ENCODE assay signal across 8 mouse cellular contexts in the genomic region with DNA sequence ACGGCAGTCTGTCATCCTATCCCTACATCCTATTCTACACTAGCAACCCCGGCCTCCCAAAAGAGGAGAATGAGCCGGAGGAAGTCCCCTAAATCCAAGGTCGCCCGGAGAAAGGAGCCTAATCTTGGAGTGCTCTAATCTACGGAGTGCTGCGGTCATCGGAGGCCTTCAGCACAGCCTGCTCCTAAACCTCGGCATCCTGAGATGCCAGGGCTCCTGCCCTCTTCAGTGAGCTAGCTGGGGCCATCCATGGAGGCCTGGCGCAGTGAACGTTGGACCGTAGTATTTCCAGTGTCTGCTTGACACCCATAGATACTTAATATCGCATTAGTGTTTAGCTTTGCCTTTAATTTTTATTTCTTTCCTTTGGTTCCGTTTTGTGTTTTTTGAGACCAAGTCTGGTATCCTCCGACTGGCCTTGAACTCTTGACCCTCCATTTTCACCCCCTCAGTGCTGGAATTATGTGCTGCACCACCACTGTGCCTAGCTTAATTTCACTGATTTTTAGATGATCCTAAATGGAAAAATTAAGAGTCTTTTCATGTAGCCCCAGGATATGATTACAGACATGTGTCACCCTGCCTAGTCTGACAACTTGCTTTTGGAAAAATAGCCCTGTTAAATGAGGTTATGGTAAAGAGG. TPM values are rescaled to one million over a fixed set of nuclear protein-coding genes. Genes with fewer than 3 reads are reported as not detected.
A peak's percentile ranks its signal among the peaks of the same experiment; 100 is the strongest.
DNase-seq lines count a peak whose midpoint lies in the region; ATAC-seq and TF ChIP-seq lines count a peak whose summit lies in the region.

No protein-coding gene starts in this region.

- peaks cover 29% of the 10 kb centered on the region for H3K36me3 ChIP-seq in liver, adult 2 months (ENCODE audit: control insufficient read depth, insufficient read depth, low read length)
- H3K36me3 ChIP-seq in embryonic facial prominence, embryonic 13.5 days: peaks cover 32% of the 10 kb centered on the region
- peaks cover 38% of the 10 kb centered on the region for H3K36me3 ChIP-seq in limb, embryonic 10.5 days
- H3K36me3 ChIP-seq in neural tube, embryonic 14.5 days (ENCODE audit: control insufficient read depth, insufficient read depth, low read length): peaks cover 31% of the 10 kb centered on the region

- H3K27me3 ChIP-seq in liver, adult 2 months (ENCODE audit: control insufficient read depth, insufficient read depth, low read length): no peaks in the 10 kb centered on the region
- no peaks in the 10 kb centered on the region for H3K27me3 ChIP-seq in embryonic facial prominence, embryonic 13.5 days
- no peaks in the 10 kb centered on the region for H3K27me3 ChIP-seq in limb, embryonic 10.5 days (ENCODE audit: low read depth, poor library complexity, severe bottlenecking)
- H3K27me3 ChIP-seq in neural tube, embryonic 14.5 days (ENCODE audit: control insufficient read depth, insufficient read depth, low read length): no peaks in the 10 kb centered on the region

- TF ChIP-seq CTCF in liver, adult 2 months (IDR thresholded peaks at IDR 0.05; ENCODE audit: low read depth, low read length): no peak

- TF ChIP-seq POLR2A in liver, adult 2 months (IDR thresholded peaks at IDR 0.05; ENCODE audit: extremely low read depth, insufficient read depth, low read length): no peak

- no peaks in the 10 kb centered on the region for H3K9me3 ChIP-seq in embryonic facial prominence, embryonic 13.5 days
- no peaks in the 10 kb centered on the region for H3K9me3 ChIP-seq in limb, embryonic 10.5 days (replicated peaks)
- H3K9me3 ChIP-seq in neural tube, embryonic 14.5 days (ENCODE audit: control insufficient read depth, low read length): no peaks in the 10 kb centered on the region

- peak; percentile 16; the same call in 1 of the 2 replicates for ATAC-seq in embryonic facial prominence, embryonic 13.5 days (ENCODE audit: insufficient number of reproducible peaks, insufficient read depth, low FRiP score, low TSS enrichment, low read depth)
- peak; percentile 56 for ATAC-seq in neural tube, embryonic 14.5 days (ENCODE audit: low read depth)

- DNase-seq in liver, adult 2 months (ENCODE audit: extremely low read depth, low read depth, low spot score): no peak
- no peak for DNase-seq in liver
- no peak for DNase-seq in limb, embryonic 10.5 days (ENCODE audit: low spot score)
- no peak for DNase-seq in layer of hippocampus, adult 9-11 months
- no peak for DNase-seq in adrenal gland, adult 8-10 months
- no peak for DNase-seq in layer of hippocampus, adult 8-10 months (ENCODE audit: low spot score in 2 of 2)

- H3K4me2 ChIP-seq in embryonic facial prominence, embryonic 13.5 days: peak overlapping the region; percentile 88
- peak overlapping the region; percentile 81 for H3K4me2 ChIP-seq in neural tube, embryonic 14.5 days (ENCODE audit: low read depth, low read length)

- H3K4me3 ChIP-seq in liver, adult 2 months (ENCODE audit: insufficient read depth, low read depth, low read length): peak overlapping the region; percentile 57
- peak overlapping the region; percentile 97 for H3K4me3 ChIP-seq in embryonic facial prominence, embryonic 13.5 days
- peak overlapping the region; percentile 86 for H3K4me3 ChIP-seq in limb, embryonic 10.5 days
- peak overlapping the region; percentile 98 for H3K4me3 ChIP-seq in neural tube, embryonic 14.5 days (ENCODE audit: low read depth, low read length)

- peak overlapping the region; percentile 71 for H3K9ac ChIP-seq in liver, adult 2 months (ENCODE audit: low read depth, low read length)
- peak overlapping the region; percentile 100 for H3K9ac ChIP-seq in embryonic facial prominence, embryonic 13.5 days
- peak overlapping the region; percentile 99 for H3K9ac ChIP-seq in neural tube, embryonic 14.5 days (replicated peaks; ENCODE audit: low read depth, low read length)

- 5% methylated on average over 15 of the region's 15 CpGs for WGBS in liver, adult 2 months
- 9% methylated on average over 15 of the region's 15 CpGs for WGBS in embryonic facial prominence, embryonic 13.5 days
- 15% methylated on average over 15 of the region's 15 CpGs for WGBS in limb, embryonic 10.5 days
- 8% methylated on average over 15 of the region's 15 CpGs for WGBS in neural tube, embryonic 14.5 days

- peaks cover 3% of the 10 kb centered on the region for H3K4me1 ChIP-seq in liver, adult 2 months (ENCODE audit: control insufficient read depth, insufficient read depth, low read length)
- peaks cover 33% of the 10 kb centered on the region for H3K4me1 ChIP-seq in embryonic facial prominence, embryonic 13.5 days
- H3K4me1 ChIP-seq in limb, embryonic 10.5 days: peaks cover 30% of the 10 kb centered on the region
- H3K4me1 ChIP-seq in neural tube, embryonic 14.5 days (ENCODE audit: control insufficient read depth, insufficient read depth, low read length): peaks cover 13% of the 10 kb centered on the region

- H3K27ac ChIP-seq in liver, adult 2 months (replicated peaks; ENCODE audit: insufficient read depth, low read depth, low read length): peak overlapping the region; percentile 63
- H3K27ac ChIP-seq in embryonic facial prominence, embryonic 13.5 days: peak overlapping the region; percentile 85
- peak overlapping the region; percentile 99 for H3K27ac ChIP-seq in limb, embryonic 10.5 days
- peak overlapping the region; percentile 93 for H3K27ac ChIP-seq in neural tube, embryonic 14.5 days (ENCODE audit: low read depth, low read length)

- H3K79me2 ChIP-seq in liver, adult 2 months (ENCODE audit: control insufficient read depth, insufficient read depth, low read length): peaks cover 9% of the 10 kb centered on the region; the same call in 1 of the 2 replicates

RNA-seq across cellular contexts. Expression of a gene that starts 0.6 kb away (rescaled TPM):
- 96.9 and 104 TPM in 2 replicates for total RNA-seq in liver, adult 2 months (2014; rRNA removed)
- polyA plus RNA-seq in liver, adult 2 months (2012; rRNA removed): 103 and 105 TPM in 2 replicates
- polyA plus RNA-seq in embryonic facial prominence, embryonic 13.5 days (2015; fragmentation: Nextera tagmentation; extraction: Ambion mirVana): 458 and 524 TPM in 2 replicates
- 723 and 764 TPM in 2 replicates for polyA plus RNA-seq in limb, embryonic 10.5 days (2016; fragmentation: Nextera tagmentation; extraction: Ambion mirVana)
- 329 and 397 TPM in 2 replicates for polyA plus RNA-seq in neural tube, embryonic 14.5 days (2014; fragmentation: Nextera tagmentation; extraction: Ambion mirVana)
- 100 to 1,000 TPM; 219 to 321 (median 266) TPM for total RNA-seq in adrenal gland, adult 8-10 months (2022)
- 100 to 1,000 TPM; 123 to 152 (median 135) TPM for total RNA-seq in layer of hippocampus, adult 8-10 months (2022)

RNA-seq across cellular contexts. Expression of a gene that starts 12.3 kb away (rescaled TPM):
- 26.4 and 29.4 TPM in 2 replicates for total RNA-seq in liver, adult 2 months (2014; rRNA removed)
- 31.4 and 33.8 TPM in 2 replicates for polyA plus RNA-seq in liver, adult 2 months (2012; rRNA removed)
- polyA plus RNA-seq in embryonic facial prominence, embryonic 13.5 days (2015; fragmentation: Nextera tagmentation; extraction: Ambion mirVana): 135 and 151 TPM in 2 replicates
- 230 and 312 TPM in 2 replicates for polyA plus RNA-seq in limb, embryonic 10.5 days (2016; fragmentation: Nextera tagmentation; extraction: Ambion mirVana)
- 104 and 112 TPM in 2 replicates for polyA plus RNA-seq in neural tube, embryonic 14.5 days (2014; fragmentation: Nextera tagmentation; extraction: Ambion mirVana)
- total RNA-seq in adrenal gland, adult 8-10 months (2022): 10 to 100 TPM; 52.2 to 75.1 (median 56.2) TPM
- 10 to 100 TPM; 31.8 to 48.9 (median 42.3) TPM for total RNA-seq in layer of hippocampus, adult 8-10 months (2022)

RNA-seq across cellular contexts. Expression of a gene that starts 22.7 kb away (rescaled TPM):
- total RNA-seq in liver, adult 2 months (2014; rRNA removed): 12.7 and 16.5 TPM in 2 replicates
- 19.6 and 23.7 TPM in 2 replicates for polyA plus RNA-seq in liver, adult 2 months (2012; rRNA removed)
- 19.0 and 21.3 TPM in 2 replicates for polyA plus RNA-seq in embryonic facial prominence, embryonic 13.5 days (2015; fragmentation: Nextera tagmentation; extraction: Ambion mirVana)
- 15.6 and 16.1 TPM in 2 replicates for polyA plus RNA-seq in limb, embryonic 10.5 days (2016; fragmentation: Nextera tagmentation; extraction: Ambion mirVana)
- 9.9 and 11.7 TPM in 2 replicates for polyA plus RNA-seq in neural tube, embryonic 14.5 days (2014; fragmentation: Nextera tagmentation; extraction: Ambion mirVana)
- total RNA-seq in adrenal gland, adult 8-10 months (2022): 10 to 100 TPM; 27.2 to 39.4 (median 33.3) TPM
- 10 to 100 TPM in 1 of 4 experiments, 1 to 10 TPM in 3; 7.9 to 10.2 (median 8.9) TPM for total RNA-seq in layer of hippocampus, adult 8-10 months (2022)

RNA-seq across cellular contexts. Expression of a gene that starts 28.5 kb away (rescaled TPM):
- 8.9 and 10.3 TPM in 2 replicates for total RNA-seq in liver, adult 2 months (2014; rRNA removed)
- polyA plus RNA-seq in liver, adult 2 months (2012; rRNA removed): 44.9 and 46.6 TPM in 2 replicates
- polyA plus RNA-seq in embryonic facial prominence, embryonic 13.5 days (2015; fragmentation: Nextera tagmentation; extraction: Ambion mirVana): 49.3 and 49.9 TPM in 2 replicates
- 37.1 and 42.1 TPM in 2 replicates for polyA plus RNA-seq in limb, embryonic 10.5 days (2016; fragmentation: Nextera tagmentation; extraction: Ambion mirVana)
- polyA plus RNA-seq in neural tube, embryonic 14.5 days (2014; fragmentation: Nextera tagmentation; extraction: Ambion mirVana): 81.8 and 93.5 TPM in 2 replicates
- 10 to 100 TPM; 42.4 to 60.2 (median 51.6) TPM for total RNA-seq in adrenal gland, adult 8-10 months (2022)
- 10 to 100 TPM; 52.4 to 58.6 (median 55.4) TPM for total RNA-seq in layer of hippocampus, adult 8-10 months (2022)

RNA-seq across cellular contexts. Expression of a gene that starts 43.4 kb away (rescaled TPM):
- total RNA-seq in liver, adult 2 months (2014; rRNA removed): 1.6 and 2.4 TPM in 2 replicates
- 5.7 and 6.4 TPM in 2 replicates for polyA plus RNA-seq in liver, adult 2 months (2012; rRNA removed)
- 19.0 and 21.2 TPM in 2 replicates for polyA plus RNA-seq in embryonic facial prominence, embryonic 13.5 days (2015; fragmentation: Nextera tagmentation; extraction: Ambion mirVana)
- 27.9 and 34.3 TPM in 2 replicates for polyA plus RNA-seq in limb, embryonic 10.5 days (2016; fragmentation: Nextera tagmentation; extraction: Ambion mirVana)
- polyA plus RNA-seq in neural tube, embryonic 14.5 days (2014; fragmentation: Nextera tagmentation; extraction: Ambion mirVana): 16.2 and 17.7 TPM in 2 replicates
- total RNA-seq in adrenal gland, adult 8-10 months (2022): 10 to 100 TPM in 1 of 4 experiments, 1 to 10 TPM in 3; 8.2 to 10.6 (median 8.5) TPM
- total RNA-seq in layer of hippocampus, adult 8-10 months (2022): 10 to 100 TPM; 15.0 to 18.9 (median 15.7) TPM
